Mouse (Mus musculus) limb, embryonic 12.5 days (tissue): ENCODE data around the gene Rfxank. TPM values are rescaled to one million over a fixed set of nuclear protein-coding genes. Genes with fewer than 3 reads are reported as not detected.

ENCODE experiments used
- ATAC-seq: fragments of 200-750 bp; cut with Nextera tagmentation; 2 replicates; pipeline ENCODE4 v1.8.0; 2017; ENCODE audit warnings: low read depth, moderate TSS enrichment; ENCODE audit not compliant: insufficient number of reproducible peaks, insufficient read depth, low FRiP score, low TSS enrichment
- H3K27ac ChIP-seq: fragments of 300-500 bp; sonication (generic); 2 replicates; pipeline ENCODE4 v1.5.1; 2016; ENCODE audit warnings: mild to moderate bottlenecking, moderate library complexity
- H3K27me3 ChIP-seq: fragments of 300-500 bp; sonication (generic); 2 replicates; pipeline ENCODE4 v1.6.1; 2016; ENCODE audit warnings: mild to moderate bottlenecking, moderate library complexity
- H3K36me3 ChIP-seq: fragments of 300-500 bp; sonication (generic); 2 replicates; pipeline ENCODE4 v1.6.1; 2016; ENCODE audit warnings: mild to moderate bottlenecking, moderate library complexity
- H3K4me1 ChIP-seq: fragments of 300-500 bp; sonication (generic); replicated peaks from 2 replicates; pipeline ENCODE4 v1.6.1; 2016
- H3K4me2 ChIP-seq: fragments of 300-500 bp; sonication (generic); 2 replicates; pipeline ENCODE4 v1.6.1; 2016; ENCODE audit warnings: mild to moderate bottlenecking, moderate library complexity
- H3K4me3 ChIP-seq: fragments of 300-500 bp; sonication (generic); replicated peaks from 2 replicates; pipeline ENCODE4 v1.5.1; 2016; ENCODE audit warnings: mild to moderate bottlenecking
- H3K9ac ChIP-seq: fragments of 300-500 bp; sonication (generic); replicated peaks from 2 replicates; pipeline ENCODE4 v1.6.1; 2016; ENCODE audit warnings: mild to moderate bottlenecking, moderate library complexity
- H3K9me3 ChIP-seq: fragments of 300-500 bp; sonication (generic); 2 replicates; pipeline ENCODE4 v1.6.1; 2016; ENCODE audit warnings: mild to moderate bottlenecking, moderate library complexity
- WGBS: fragments of 180-500 bp; shearing (Covaris S2); methylation state at CpG from one replicate; pipeline ENCODE4 v1.1.7; 2016; 5-methylcytosine and 5-hydroxymethylcytosine counted together
- polyA plus RNA-seq: library from polyadenylated mRNA; unstranded; fragments of >200 nt; fragmentation: Nextera tagmentation; extraction: Ambion mirVana; gene quantifications from 2 replicates; pipeline ENCODE4 v1.2.1, GENCODE M21; 2016

Gene Rfxank
- polyA plus RNA-seq, 1 experiment from 2014 or later, result 26.6 TPM

DNA sequence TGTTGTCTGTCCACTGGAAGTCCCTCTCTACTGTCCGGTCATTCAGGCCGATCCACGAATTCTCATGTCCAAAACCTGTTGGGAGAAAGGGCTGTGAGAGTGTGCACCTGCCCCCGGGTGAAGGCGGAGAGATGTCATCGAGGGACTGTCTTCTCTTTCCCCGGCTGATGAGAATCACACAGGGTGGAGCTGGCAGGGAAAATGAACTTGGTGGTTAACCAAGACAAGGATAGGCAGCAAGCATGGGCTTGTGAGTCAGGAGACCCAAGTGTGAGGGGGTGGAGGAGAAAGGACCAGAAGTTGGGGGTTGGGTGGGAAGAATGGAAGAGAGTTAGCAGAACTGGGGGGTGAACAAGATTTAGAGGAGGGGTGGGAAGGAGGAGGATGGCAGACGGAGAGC is 38.7 kb downstream of the Rfxank start:
- Histone ChIP-seq H3K27me3 (peaks cover 21% of the 10 kb centered on the region), H3K27ac (no peak overlapping the region), H3K36me3 (no peaks in the 10 kb centered on the region), H3K9ac (0 out of 2 replicates have a peak overlapping the region, but pooled peaks have one; percentile 0), H3K4me2 (no peak overlapping the region), H3K4me3 (no peak overlapping the region), H3K4me1 (no peaks in the 10 kb centered on the region), H3K9me3 (peaks cover 5% of the 10 kb centered on the region; the same call in 1 of the 2 replicates)
- no peak for ATAC-seq
- 84% methylated on average over 8 of the region's 8 CpGs for WGBS

DNA sequence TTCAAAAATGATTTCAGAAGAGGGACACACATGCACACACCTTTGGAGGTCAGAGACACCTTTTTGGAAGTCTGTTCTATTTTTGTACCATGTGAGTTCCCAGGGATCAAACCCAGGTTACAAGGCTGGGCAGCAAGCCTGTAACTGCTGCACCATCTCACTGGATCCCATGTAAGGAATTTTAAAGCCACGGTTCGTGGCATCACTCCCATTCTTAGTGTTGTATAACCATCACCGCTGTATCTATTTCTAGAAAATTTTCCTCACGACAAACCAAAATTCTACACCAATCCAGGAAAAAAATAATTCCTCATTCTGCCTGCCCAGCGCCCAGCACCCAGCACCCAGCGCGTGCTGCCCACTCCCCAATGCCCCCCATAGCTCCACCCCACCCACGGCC is 39.7 kb downstream of the Rfxank start:
- H3K27me3 ChIP-seq, result peaks cover 18% of the 10 kb centered on the region
- H3K4me1 ChIP-seq, result no peaks in the 10 kb centered on the region
- H3K9me3 ChIP-seq, result peaks cover 5% of the 10 kb centered on the region; the same call in 1 of the 2 replicates
- H3K4me3 ChIP-seq, result no peak overlapping the region
- H3K36me3 ChIP-seq, result no peaks in the 10 kb centered on the region
- H3K9ac ChIP-seq, result no peak overlapping the region
- ATAC-seq, result no peak
- WGBS, result 73% methylated on average over 8 of the region's 8 CpGs
- H3K27ac ChIP-seq, result no peak overlapping the region
- no peak overlapping the region for H3K4me2 ChIP-seq

DNA sequence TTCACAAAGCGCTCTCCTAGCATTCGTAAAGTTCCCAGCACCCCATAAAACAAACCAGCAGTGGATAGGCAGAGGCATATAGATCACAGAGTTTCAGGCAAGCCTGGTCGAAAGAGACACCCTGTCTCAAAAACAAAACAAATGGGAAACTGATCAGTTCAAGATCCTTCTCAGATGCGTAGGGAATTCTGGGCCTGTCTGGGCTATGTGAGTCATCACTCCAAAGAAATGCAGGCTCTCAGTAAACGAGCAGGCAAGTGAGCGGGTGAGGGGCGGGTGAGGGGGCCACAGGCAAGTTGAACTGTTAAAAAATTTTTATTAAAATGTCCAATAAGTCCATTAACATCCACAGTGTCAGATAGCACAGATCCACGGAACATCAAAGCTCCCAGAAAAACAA is 46.2 kb downstream of the Rfxank start:
- Histone ChIP-seq H3K9me3 (peaks cover 2% of the 10 kb centered on the region; the same call in 1 of the 2 replicates), H3K4me3 (no peak overlapping the region), H3K9ac (no peak overlapping the region), H3K36me3 (no peaks in the 10 kb centered on the region), H3K27ac (no peak overlapping the region), H3K4me1 (peaks cover 5% of the 10 kb centered on the region; the same call in 1 of the 2 replicates), H3K4me2 (no peak overlapping the region), H3K27me3 (peaks cover 63% of the 10 kb centered on the region)
- no peak for ATAC-seq
- 42% methylated on average over 8 of the region's 8 CpGs for WGBS

DNA sequence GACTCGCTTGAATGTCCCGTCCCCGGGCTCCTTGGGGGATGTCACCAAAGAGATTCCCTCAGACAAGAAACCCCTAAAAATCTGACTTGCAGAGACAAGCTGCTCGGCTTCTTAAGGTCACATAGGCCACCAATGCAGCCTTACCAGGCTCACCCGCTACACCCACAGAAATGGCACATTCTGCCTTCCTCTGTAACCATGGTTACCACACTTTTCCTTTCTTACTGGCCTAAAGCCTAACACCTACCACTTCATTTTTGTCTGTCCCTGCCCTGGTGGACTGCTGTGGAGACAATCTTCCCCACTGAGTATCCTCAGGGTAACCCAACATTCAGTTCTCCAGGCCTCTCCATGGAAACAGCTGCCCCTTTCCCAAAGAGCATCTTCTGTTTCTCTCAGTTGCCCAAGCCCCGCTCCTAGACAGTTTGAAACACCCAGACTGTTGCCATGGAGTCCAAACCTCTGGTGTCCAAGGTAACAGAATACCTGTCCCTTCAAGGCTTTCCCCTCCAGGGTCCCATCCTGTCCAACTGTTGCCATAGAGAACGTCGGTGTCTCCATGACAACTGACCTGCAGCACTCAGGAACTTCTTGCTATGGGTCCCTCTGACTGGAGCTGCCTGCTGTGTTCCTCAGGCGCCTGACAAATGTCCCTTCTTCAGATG is 49.5 kb downstream of the Rfxank start:
- Histone ChIP-seq H3K4me3 (no peak overlapping the region), H3K36me3 (no peaks in the 10 kb centered on the region), H3K27me3 (peaks cover 92% of the 10 kb centered on the region), H3K9me3 (no peaks in the 10 kb centered on the region), H3K27ac (no peak overlapping the region), H3K4me2 (no peak overlapping the region), H3K4me1 (peaks cover 10% of the 10 kb centered on the region), H3K9ac (no peak overlapping the region)
- WGBS, result 64% methylated on average over 9 of the region's 9 CpGs
- no peak for ATAC-seq

DNA sequence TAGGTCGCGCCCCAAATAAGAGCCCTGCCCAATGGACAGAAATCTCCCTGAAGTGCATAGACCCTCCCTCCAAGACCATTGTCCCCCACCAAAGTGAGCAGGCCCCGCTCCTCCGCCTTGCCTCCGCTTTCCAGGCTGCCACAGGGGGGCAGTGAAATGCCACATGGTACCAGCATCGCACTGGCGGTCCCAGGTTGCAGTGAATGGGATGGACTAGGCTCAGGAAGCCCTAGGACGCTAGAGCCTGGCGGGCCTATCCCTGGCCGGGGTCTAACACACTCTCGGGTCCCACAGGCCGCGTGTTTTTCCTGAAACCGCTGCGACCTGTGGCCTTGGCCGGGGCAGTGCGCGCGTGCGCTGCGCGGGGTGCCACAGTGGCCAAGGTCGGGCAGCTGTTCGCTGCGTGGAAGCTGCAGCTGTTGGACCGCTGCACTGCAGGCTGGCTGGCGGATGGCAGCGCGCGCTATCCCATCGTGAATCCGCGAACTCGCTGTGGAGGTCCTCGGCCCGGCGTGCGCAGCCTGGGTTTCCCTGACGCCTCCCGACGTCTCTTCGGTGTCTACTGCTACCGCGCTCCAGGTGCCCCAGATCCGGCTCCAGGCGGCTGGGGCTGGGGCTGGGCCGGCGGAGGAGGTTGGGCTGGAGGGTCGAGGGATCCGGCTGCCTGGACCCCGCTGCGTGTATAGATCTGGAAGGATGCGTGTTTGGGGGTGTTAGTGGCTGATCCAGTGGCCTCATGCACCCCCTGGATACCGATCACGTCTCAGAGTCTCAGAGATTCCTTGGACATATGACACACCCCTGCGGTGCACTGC is 50.9 kb downstream of the Rfxank start:
- peak; percentile 69 for ATAC-seq
- Histone ChIP-seq H3K36me3 (no peaks in the 10 kb centered on the region), H3K4me3 (peak overlapping the region; percentile 44), H3K9ac (peak overlapping the region; percentile 57), H3K4me1 (peaks cover 24% of the 10 kb centered on the region), H3K9me3 (no peaks in the 10 kb centered on the region), H3K27ac (no peak overlapping the region), H3K4me2 (peak overlapping the region; percentile 80), H3K27me3 (peaks cover 93% of the 10 kb centered on the region)
- WGBS, result 5% methylated on average over 56 of the region's 56 CpGs

DNA sequence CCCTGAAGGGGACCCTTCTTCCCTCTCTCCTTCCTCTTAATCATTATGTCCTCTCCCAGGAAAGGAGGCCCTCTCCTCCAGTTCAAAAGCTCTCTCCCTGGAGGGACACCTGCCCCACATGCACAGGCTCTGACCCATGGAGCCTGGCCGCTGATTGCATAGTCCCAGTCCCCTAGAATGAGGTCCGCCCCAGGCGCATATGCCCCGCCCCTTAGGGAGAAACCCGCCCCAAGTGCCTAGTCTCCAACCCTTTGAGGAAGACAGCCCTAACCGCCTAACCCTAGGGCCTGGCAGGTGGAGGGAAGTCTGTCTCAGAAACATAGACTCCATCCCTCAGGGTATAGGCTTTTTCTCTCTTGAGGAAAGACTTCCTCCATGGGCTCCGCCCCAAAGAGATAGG is 51.7 kb downstream of the Rfxank start:
- no peak overlapping the region for H3K4me2 ChIP-seq
- 0 out of 2 replicates have a peak overlapping the region, but pooled peaks have one; percentile 44 for H3K4me3 ChIP-seq
- no peaks in the 10 kb centered on the region for H3K36me3 ChIP-seq
- H3K27me3 ChIP-seq, result peaks cover 100% of the 10 kb centered on the region
- peaks cover 24% of the 10 kb centered on the region for H3K4me1 ChIP-seq
- no peaks in the 10 kb centered on the region for H3K9me3 ChIP-seq
- no peak overlapping the region for H3K27ac ChIP-seq
- WGBS, result 5% methylated on average over 7 of the region's 7 CpGs
- no peak for ATAC-seq
- H3K9ac ChIP-seq, result no peak overlapping the region

DNA sequence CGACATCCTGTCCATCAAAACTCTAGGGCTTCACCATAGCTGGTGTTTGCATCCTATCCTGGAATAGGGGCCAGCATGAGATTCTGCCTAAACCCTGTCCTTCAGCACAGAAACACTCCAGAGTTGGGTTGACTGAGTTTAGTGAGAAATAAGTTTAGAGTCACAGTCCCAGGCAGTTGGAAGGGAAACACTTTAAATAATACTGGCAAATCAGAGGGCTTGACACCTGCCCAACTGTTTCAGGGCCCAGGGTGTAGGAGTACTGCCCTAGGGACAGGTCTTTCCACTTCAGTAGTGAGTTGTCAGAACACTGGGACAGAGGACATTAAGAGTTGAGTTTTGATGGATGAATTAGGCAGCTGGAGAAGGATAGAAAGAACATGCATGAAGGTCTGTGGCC is 52.8 kb downstream of the Rfxank start:
- 46% methylated on average over 1 of the region's 1 CpGs for WGBS
- no peak for ATAC-seq
- no peak overlapping the region for H3K9ac ChIP-seq
- H3K36me3 ChIP-seq, result no peaks in the 10 kb centered on the region
- no peak overlapping the region for H3K4me2 ChIP-seq
- no peak overlapping the region for H3K4me3 ChIP-seq
- H3K27ac ChIP-seq, result no peak overlapping the region
- peaks cover 24% of the 10 kb centered on the region for H3K4me1 ChIP-seq
- 0 out of 2 replicates have a peak, but pooled peaks cover 2% of the 10 kb centered on the region for H3K9me3 ChIP-seq
- H3K27me3 ChIP-seq, result peaks cover 99% of the 10 kb centered on the region

DNA sequence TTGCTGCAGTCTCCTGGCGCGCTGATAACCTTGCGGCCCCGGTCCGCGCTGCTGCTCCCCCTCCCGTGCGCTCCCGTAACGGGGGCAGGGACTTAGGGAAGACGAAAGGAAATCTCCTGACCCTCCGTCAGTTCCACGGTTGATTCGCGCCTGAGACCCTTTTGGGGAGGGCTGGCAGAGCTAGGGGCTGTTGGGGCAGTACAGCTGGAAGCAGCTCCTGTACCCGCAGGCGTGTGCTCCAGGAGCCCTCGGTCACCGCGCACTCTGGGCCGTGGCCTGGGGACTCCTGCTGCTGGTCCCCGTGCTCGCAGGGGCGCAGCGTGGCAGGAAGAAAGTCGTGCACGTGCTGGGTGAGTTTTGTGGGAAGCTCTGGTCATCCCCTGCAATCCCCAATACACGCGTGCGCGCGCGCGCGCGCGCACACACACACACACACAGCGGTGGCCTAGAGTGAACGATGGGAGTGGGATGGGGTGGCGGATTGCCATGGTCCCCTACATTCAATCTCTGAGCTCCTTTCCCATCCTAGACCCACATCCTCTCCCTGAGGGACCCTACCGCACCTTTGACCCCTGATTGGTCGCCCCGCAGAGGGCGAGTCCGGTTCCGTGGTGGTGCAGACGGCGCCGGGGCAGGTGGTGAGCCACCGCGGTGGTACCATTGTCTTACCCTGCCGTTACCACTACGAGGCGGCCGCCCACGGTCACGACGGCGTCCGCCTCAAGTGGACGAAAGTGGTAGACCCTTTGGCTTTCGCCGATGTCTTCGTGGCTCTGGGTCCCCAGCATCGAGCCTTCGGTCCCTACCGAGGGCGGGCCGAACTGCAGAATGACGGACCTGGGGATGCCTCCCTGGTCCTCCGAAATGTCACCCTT is 54.5 kb downstream of the Rfxank start:
- peak overlapping the region; percentile 43 for H3K4me3 ChIP-seq
- no peak for ATAC-seq
- H3K27me3 ChIP-seq, result peaks cover 85% of the 10 kb centered on the region
- H3K27ac ChIP-seq, result no peak overlapping the region
- 2% methylated on average over 70 of the region's 71 CpGs for WGBS
- peak overlapping the region; percentile 47; the same call in 1 of the 2 replicates for H3K9ac ChIP-seq
- H3K36me3 ChIP-seq, result no peaks in the 10 kb centered on the region
- H3K4me1 ChIP-seq, result peaks cover 24% of the 10 kb centered on the region
- H3K4me2 ChIP-seq, result peak overlapping the region; percentile 75
- H3K9me3 ChIP-seq, result 0 out of 2 replicates have a peak, but pooled peaks cover 3% of the 10 kb centered on the region

DNA sequence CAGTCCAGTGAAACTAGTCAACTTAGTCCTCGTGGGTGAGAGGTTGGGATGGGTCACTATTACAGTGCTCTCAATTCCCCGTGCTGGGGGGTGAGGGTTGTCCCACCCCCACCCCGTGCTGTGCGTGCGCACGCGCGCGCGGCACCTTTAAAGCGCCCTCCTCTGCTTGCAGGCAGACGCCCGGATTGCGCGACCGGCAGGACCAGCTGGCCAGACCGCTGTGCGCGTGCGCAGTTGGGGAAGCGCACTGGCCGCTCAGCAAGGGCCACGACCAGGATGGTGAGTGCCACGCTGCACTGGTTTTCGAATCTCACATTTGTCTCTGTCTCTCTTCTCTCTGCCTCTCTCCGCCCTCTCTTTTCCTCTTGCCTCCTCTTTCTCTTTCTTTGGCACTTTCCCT is 55.7 kb downstream of the Rfxank start, which contains the start of gene Hapln4:
Gene Hapln4, plus strand, starts transcription at position 173 of the 400 bp plus-strand sequence.
- ATAC-seq, result no peak
- Histone ChIP-seq H3K9ac (peak within 1 kb of the TSS; percentile 47; the same call in 1 of the 2 replicates), H3K9me3 (0 out of 2 replicates have a peak, but pooled peaks cover 3% of the 10 kb centered on the region), H3K27me3 (peaks cover 73% of the 10 kb centered on the region), H3K4me3 (peak within 1 kb of the TSS; percentile 43), H3K36me3 (no peaks in the 10 kb centered on the region), H3K4me2 (peak within 1 kb of the TSS; percentile 75), H3K27ac (no peak within 1 kb of the TSS), H3K4me1 (peaks cover 23% of the 10 kb centered on the region)
- 1% methylated on average over 26 of the region's 26 CpGs for WGBS

DNA sequence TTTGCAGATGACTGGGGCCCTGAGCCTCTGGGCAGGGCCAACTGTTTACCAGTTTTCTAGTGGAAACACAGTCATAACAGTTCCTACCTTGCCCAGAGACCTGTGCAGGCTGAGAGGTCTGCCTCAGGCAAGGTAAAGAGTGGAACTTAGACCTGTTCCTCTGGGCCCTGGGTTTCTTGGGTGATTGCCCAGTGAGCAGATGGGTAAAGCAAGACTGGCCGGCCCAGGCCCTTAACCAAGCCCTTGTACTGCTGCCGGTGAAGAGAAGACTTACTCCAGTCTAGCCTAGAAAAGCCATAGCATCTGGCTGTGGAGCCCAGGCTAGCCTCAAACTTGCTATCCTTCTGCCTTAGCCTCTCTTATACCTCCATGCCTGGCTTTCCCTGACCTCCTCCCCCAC is 57.0 kb downstream of the Rfxank start:
- H3K27ac ChIP-seq, result no peak overlapping the region
- H3K4me2 ChIP-seq, result no peak overlapping the region
- peaks cover 18% of the 10 kb centered on the region for H3K4me1 ChIP-seq
- peaks cover 60% of the 10 kb centered on the region for H3K27me3 ChIP-seq
- 0 out of 2 replicates have a peak, but pooled peaks cover 3% of the 10 kb centered on the region for H3K9me3 ChIP-seq
- H3K36me3 ChIP-seq, result no peaks in the 10 kb centered on the region
- no peak for ATAC-seq
- H3K4me3 ChIP-seq, result no peak overlapping the region
- WGBS, result 95% methylated on average over 2 of the region's 2 CpGs
- H3K9ac ChIP-seq, result no peak overlapping the region
